Mouse (Mus musculus): ENCODE measurements at regions not wholly inside any gene's neighbourhood (a gene's known extent, or its start where the extent isn't known, plus 50 kb on each side); places are given as distances from the start of the nearest gene placed in this dataset.
A peak's percentile ranks its signal among the peaks of the same experiment; 100 is the strongest.
"Not testable (repeated sequence)": the region's sequence is repeated elsewhere in the genome, so short reads cannot be mapped to it uniquely, and the experiment has no call there.

DNA sequence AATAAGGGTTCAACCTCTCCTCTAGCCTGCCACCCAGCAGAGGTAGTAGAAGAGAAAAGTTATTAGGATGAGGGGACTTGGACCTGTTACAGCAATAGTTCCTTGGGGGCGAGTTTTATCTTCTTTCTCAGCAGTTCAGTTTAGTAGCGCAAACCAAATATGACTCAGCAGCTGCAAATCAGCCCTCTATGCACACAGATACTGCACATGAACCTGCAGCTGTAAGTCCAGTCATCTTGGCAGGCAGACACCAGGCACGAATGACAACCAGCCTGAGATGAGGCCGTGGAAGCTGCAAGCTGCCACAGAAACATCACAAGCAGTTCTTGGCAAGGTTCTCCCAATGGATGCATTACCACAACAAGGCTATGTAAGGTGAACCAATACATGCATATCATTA is 327.0 kb upstream of the Akr1e1 start:
- Histone ChIP-seq H3K36me3 (no peaks in the 10 kb centered on the region), H3K9me3 (no peaks in the 10 kb centered on the region), H3K27me3 (no peaks in the 10 kb centered on the region), H3K9ac (no peak overlapping the region), H3K4me2 (no peak overlapping the region), H3K27ac (no peak overlapping the region), H3K4me1 (no peaks in the 10 kb centered on the region), H3K4me3 (no peak overlapping the region)
- 86% methylated on average over 4 of the region's 4 CpGs for WGBS
- ATAC-seq (ENCODE audit: insufficient number of reproducible peaks, insufficient read depth, low FRiP score, low TSS enrichment, low read depth) = no peak

DNA sequence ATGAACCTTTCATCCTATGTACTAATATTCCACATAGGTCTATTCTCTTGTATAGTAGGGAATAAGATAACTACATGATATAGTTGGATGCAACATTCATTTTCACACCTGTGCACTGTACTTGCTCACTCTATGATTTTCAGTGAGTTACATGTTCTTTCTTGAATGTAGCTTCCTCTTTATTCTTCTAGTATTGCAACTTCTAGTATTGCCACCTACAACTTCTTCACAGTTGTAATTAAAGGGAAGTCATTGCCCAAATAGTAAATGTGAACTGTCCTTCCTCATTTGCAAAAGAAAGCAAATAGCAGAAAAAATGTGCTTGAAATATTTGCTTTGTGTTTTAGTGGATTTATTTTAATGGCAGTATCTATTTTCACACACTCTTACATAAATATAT is 330.9 kb upstream of the Akr1e1 start:
- ATAC-seq (ENCODE audit: insufficient number of reproducible peaks, insufficient read depth, low FRiP score, low TSS enrichment, low read depth) = no peak
- Histone ChIP-seq H3K9me3 (no peaks in the 10 kb centered on the region), H3K4me3 (no peak overlapping the region), H3K9ac (no peak overlapping the region), H3K4me1 (no peaks in the 10 kb centered on the region), H3K4me2 (no peak overlapping the region), H3K36me3 (no peaks in the 10 kb centered on the region), H3K27ac (no peak overlapping the region), H3K27me3 (no peaks in the 10 kb centered on the region)

DNA sequence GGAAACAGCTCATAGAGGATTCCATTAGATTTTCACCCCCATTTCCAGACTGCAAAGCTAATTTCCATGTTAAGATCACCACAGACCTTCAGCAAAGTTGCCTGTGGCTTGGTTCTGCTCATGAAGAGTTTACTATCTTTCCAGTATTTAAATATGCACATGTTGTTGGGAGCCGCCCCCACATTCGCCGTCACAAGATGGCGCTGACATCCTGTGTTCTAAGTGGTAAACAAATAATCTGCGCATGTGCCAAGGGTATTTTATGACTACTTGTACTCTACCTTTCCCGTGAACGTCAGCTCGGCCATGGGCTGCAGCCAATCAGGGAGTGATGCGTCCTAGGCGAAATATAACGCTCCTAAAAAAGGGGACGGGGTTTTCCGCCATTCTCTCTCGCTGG is 333.5 kb upstream of the Akr1e1 start:
- H3K9me3 ChIP-seq; H3K4me2 ChIP-seq; H3K4me1 ChIP-seq; H3K4me3 ChIP-seq; ATAC-seq (ENCODE audit: insufficient number of reproducible peaks, insufficient read depth, low FRiP score, low TSS enrichment, low read depth); H3K9ac ChIP-seq; H3K27ac ChIP-seq; H3K27me3 ChIP-seq; H3K36me3 ChIP-seq: not testable (repeated sequence)
- 16% methylated on average over 5 of the region's 14 CpGs for WGBS

DNA sequence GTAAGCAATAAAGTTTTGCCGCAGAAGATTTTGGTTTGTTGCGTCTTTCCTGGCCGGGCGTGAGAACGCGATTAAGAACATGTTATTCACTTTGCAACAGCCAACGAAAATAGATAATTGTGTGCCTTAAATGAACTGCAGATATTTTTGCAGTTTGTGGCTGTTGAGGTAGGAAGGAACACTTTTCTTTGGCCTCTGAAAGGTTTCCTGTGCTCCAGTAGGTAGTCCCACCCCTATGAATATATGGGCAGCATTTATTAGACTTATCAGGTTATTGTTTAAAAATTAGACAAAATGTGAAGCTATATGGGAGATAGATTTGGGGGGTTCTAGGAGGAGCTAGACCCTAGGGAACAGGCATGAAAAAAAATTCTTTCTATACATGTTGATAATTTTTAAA is 334.1 kb upstream of the Akr1e1 start:
- no peak overlapping the region for H3K27ac ChIP-seq

DNA sequence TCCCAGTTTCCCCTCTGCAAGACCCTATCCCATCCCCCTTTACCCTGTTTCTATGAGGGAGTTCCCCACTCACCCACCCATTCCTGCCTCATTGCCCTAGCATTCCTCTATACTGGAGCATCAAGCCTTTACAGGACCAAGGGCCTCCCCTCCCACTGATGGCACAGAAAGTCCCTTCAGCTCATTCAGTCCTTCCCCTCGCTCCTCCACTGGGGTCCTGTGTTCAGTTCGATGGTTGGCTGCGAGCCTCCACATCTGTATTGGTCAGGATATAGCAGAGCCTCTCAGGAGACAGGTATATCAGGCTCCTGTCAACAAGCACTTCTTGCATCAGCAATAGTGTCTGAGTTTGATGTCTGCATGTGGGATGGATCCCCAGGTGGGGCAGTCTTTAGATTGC is 346.4 kb upstream of the Akr1e1 start:
- ATAC-seq (ENCODE audit: insufficient number of reproducible peaks, insufficient read depth, low FRiP score, low TSS enrichment, low read depth) = no peak
- Histone ChIP-seq H3K4me1 (no peaks in the 10 kb centered on the region), H3K36me3 (no peaks in the 10 kb centered on the region), H3K27me3 (no peaks in the 10 kb centered on the region), H3K27ac (no peak overlapping the region), H3K4me2 (no peak overlapping the region), H3K4me3 (no peak overlapping the region), H3K9ac (no peak overlapping the region), H3K9me3 (no peaks in the 10 kb centered on the region)
- 89% methylated on average over 3 of the region's 3 CpGs for WGBS

More for the DNA sequence above, 334.1 kb upstream of the Akr1e1 start:
- WGBS = 34% methylated on average over 7 of the region's 7 CpGs
- Histone ChIP-seq H3K4me1 (no peaks in the 10 kb centered on the region), H3K4me2 (peak overlapping the region; percentile 54), H3K9me3 (no peaks in the 10 kb centered on the region), H3K27me3 (no peaks in the 10 kb centered on the region), H3K4me3 (peak overlapping the region; percentile 40), H3K36me3 (no peaks in the 10 kb centered on the region), H3K9ac (no peak overlapping the region)
- no peak for ATAC-seq (ENCODE audit: insufficient number of reproducible peaks, insufficient read depth, low FRiP score, low TSS enrichment, low read depth)

DNA sequence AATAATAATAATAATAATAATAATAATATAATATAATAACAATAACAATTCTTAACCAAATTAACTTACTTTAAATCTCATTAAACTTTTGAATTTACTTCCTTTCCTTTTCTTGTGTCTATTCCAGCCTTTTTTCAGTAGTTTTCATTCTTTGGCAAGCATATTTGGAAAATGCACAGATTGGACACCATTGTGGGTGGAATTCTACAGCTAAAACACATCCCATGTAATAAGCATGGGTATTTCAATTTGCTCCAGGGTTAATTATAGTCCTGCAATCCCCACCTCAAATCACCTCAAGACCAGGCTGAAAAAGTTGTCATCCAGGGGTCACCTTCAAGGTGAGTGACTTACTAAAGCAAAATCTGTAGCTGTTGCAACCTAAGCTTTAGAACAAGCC is 355.9 kb upstream of the Akr1e1 start:
- no peak overlapping the region for H3K27ac ChIP-seq
- no peaks in the 10 kb centered on the region for H3K4me1 ChIP-seq
- no peak overlapping the region for H3K4me3 ChIP-seq
- no peaks in the 10 kb centered on the region for H3K36me3 ChIP-seq
- H3K9me3 ChIP-seq = no peaks in the 10 kb centered on the region
- H3K9ac ChIP-seq = no peak overlapping the region
- no peaks in the 10 kb centered on the region for H3K27me3 ChIP-seq
- H3K4me2 ChIP-seq = no peak overlapping the region
- ATAC-seq (ENCODE audit: insufficient number of reproducible peaks, insufficient read depth, low FRiP score, low TSS enrichment, low read depth) = no peak

- ATAC-seq (ENCODE audit: insufficient number of reproducible peaks, insufficient read depth, low FRiP score, low TSS enrichment, low read depth) = no peak
- no peaks in the 10 kb centered on the region for H3K4me1 ChIP-seq
- H3K27ac ChIP-seq = no peak overlapping the region
- H3K9me3 ChIP-seq = no peaks in the 10 kb centered on the region
- no peak overlapping the region for H3K9ac ChIP-seq
- H3K36me3 ChIP-seq = no peaks in the 10 kb centered on the region
- H3K4me2 ChIP-seq = no peak overlapping the region
- WGBS = 33% methylated on average over 2 of the region's 2 CpGs
- no peak overlapping the region for H3K4me3 ChIP-seq
- no peaks in the 10 kb centered on the region for H3K27me3 ChIP-seq
These were observed 361.3 kb upstream of the Akr1e1 start for GRCm38 (mm10) chr13:4970081-4970892.

GRCm38 (mm10) chr13:4971472-4972067 is 362.6 kb upstream of the Akr1e1 start:
- no peak overlapping the region for H3K4me2 ChIP-seq
- H3K4me1 ChIP-seq = no peaks in the 10 kb centered on the region
- H3K4me3 ChIP-seq = no peak overlapping the region
- H3K9me3 ChIP-seq = no peaks in the 10 kb centered on the region
- no peak for ATAC-seq (ENCODE audit: insufficient number of reproducible peaks, insufficient read depth, low FRiP score, low TSS enrichment, low read depth)
- no peaks in the 10 kb centered on the region for H3K27me3 ChIP-seq
- no peaks in the 10 kb centered on the region for H3K36me3 ChIP-seq
- WGBS = 40% methylated on average over 4 of the region's 4 CpGs
- H3K27ac ChIP-seq = no peak overlapping the region
- H3K9ac ChIP-seq = no peak overlapping the region

GRCm38 (mm10) chr13:4992876-4993275 is 383.9 kb upstream of the Akr1e1 start:
- WGBS = 66% methylated on average over 1 of the region's 1 CpGs
- no peak for ATAC-seq (ENCODE audit: insufficient number of reproducible peaks, insufficient read depth, low FRiP score, low TSS enrichment, low read depth)
- Histone ChIP-seq H3K9ac (no peak overlapping the region), H3K4me3 (no peak overlapping the region), H3K27ac (no peak overlapping the region), H3K9me3 (no peaks in the 10 kb centered on the region), H3K4me1 (no peaks in the 10 kb centered on the region), H3K27me3 (no peaks in the 10 kb centered on the region), H3K36me3 (no peaks in the 10 kb centered on the region), H3K4me2 (no peak overlapping the region)

- H3K27ac ChIP-seq = no peak overlapping the region
- ATAC-seq (ENCODE audit: insufficient number of reproducible peaks, insufficient read depth, low FRiP score, low TSS enrichment, low read depth) = no peak
- H3K36me3 ChIP-seq = no peaks in the 10 kb centered on the region
- no peaks in the 10 kb centered on the region for H3K9me3 ChIP-seq
- H3K27me3 ChIP-seq = no peaks in the 10 kb centered on the region
- H3K9ac ChIP-seq = no peak overlapping the region
- no peaks in the 10 kb centered on the region for H3K4me1 ChIP-seq
- no peak overlapping the region for H3K4me3 ChIP-seq
- no peak overlapping the region for H3K4me2 ChIP-seq
- WGBS = 85% methylated on average over 1 of the region's 1 CpGs
These were observed 399.3 kb upstream of the Akr1e1 start for GRCm38 (mm10) chr13:5008296-5008695.

GRCm38 (mm10) chr13:5022439-5022838 is 413.5 kb upstream of the Akr1e1 start:
- no peak overlapping the region for H3K4me3 ChIP-seq
- no peaks in the 10 kb centered on the region for H3K27me3 ChIP-seq
- H3K36me3 ChIP-seq = no peaks in the 10 kb centered on the region
- H3K4me2 ChIP-seq = no peak overlapping the region
- H3K4me1 ChIP-seq = no peaks in the 10 kb centered on the region
- no peak for ATAC-seq (ENCODE audit: insufficient number of reproducible peaks, insufficient read depth, low FRiP score, low TSS enrichment, low read depth)
- H3K9ac ChIP-seq = no peak overlapping the region
- H3K9me3 ChIP-seq = no peaks in the 10 kb centered on the region
- 89% methylated on average over 7 of the region's 7 CpGs for WGBS
- H3K27ac ChIP-seq = no peak overlapping the region

GRCm38 (mm10) chr13:5059859-5060258 is 450.9 kb upstream of the Akr1e1 start:
- H3K9ac ChIP-seq = no peak overlapping the region
- no peak overlapping the region for H3K4me2 ChIP-seq
- H3K4me1 ChIP-seq = 0 out of 2 replicates have a peak, but pooled peaks cover 6% of the 10 kb centered on the region
- no peak overlapping the region for H3K4me3 ChIP-seq
- 47% methylated on average over 2 of the region's 2 CpGs for WGBS
- H3K9me3 ChIP-seq = no peaks in the 10 kb centered on the region
- ATAC-seq (ENCODE audit: insufficient number of reproducible peaks, insufficient read depth, low FRiP score, low TSS enrichment, low read depth) = no peak
- no peaks in the 10 kb centered on the region for H3K36me3 ChIP-seq
- no peaks in the 10 kb centered on the region for H3K27me3 ChIP-seq
- H3K27ac ChIP-seq = no peak overlapping the region

Data from embryonic facial prominence, embryonic 13.5 days (tissue).